Mouse (Mus musculus) heart, embryonic 13.5 days (tissue): ENCODE results near the gene Hoxa4. TPM values are rescaled to one million over a fixed set of nuclear protein-coding genes. Genes with fewer than 3 reads are reported as not detected.

Source experiments
- ATAC-seq: fragments of 200-750 bp; cut with Nextera tagmentation; 2 replicates; pipeline ENCODE4 v1.8.0; 2017; ENCODE audit warnings: moderate TSS enrichment; ENCODE audit not compliant: insufficient number of reproducible peaks, low FRiP score, low TSS enrichment; ENCODE audit errors: extremely low read depth
- H3K27ac ChIP-seq: fragments of 300-500 bp; sonication (generic); replicated peaks from 2 replicates; pipeline ENCODE4 v1.5.1; 2015; ENCODE audit warnings: moderate library complexity, mild to moderate bottlenecking, inconsistent platforms
- H3K27me3 ChIP-seq: fragments of 300-500 bp; sonication (generic); replicated peaks from 2 replicates; pipeline ENCODE4 v1.6.1; 2015; ENCODE audit warnings: mild to moderate bottlenecking, inconsistent platforms
- H3K36me3 ChIP-seq: fragments of 300-500 bp; sonication (generic); 2 replicates; pipeline ENCODE4 v1.6.1; 2015; ENCODE audit warnings: mild to moderate bottlenecking, inconsistent platforms
- H3K4me1 ChIP-seq: fragments of 300-500 bp; sonication (generic); 2 replicates; pipeline ENCODE4 v1.6.1; 2015; ENCODE audit warnings: inconsistent platforms
- H3K4me2 ChIP-seq: fragments of 300-500 bp; sonication (generic); 2 replicates; pipeline ENCODE4 v1.6.1; 2015; ENCODE audit warnings: inconsistent platforms, mild to moderate bottlenecking, moderate library complexity
- H3K4me3 ChIP-seq: fragments of 300-500 bp; sonication (generic); 2 replicates; pipeline ENCODE4 v1.5.1; 2015; ENCODE audit warnings: moderate library complexity, mild to moderate bottlenecking, inconsistent platforms
- H3K9ac ChIP-seq: fragments of 300-500 bp; sonication (generic); 2 replicates; pipeline ENCODE4 v1.6.1; 2015; ENCODE audit warnings: inconsistent platforms, mild to moderate bottlenecking, moderate library complexity
- H3K9me3 ChIP-seq: fragments of 300-500 bp; sonication (generic); 2 replicates; pipeline ENCODE4 v1.6.1; 2016; ENCODE audit warnings: inconsistent platforms
- WGBS: fragments of 180-500 bp; shearing (Covaris S2); methylation state at CpG from one replicate; pipeline ENCODE4 v1.1.7; 2015; ENCODE audit warnings: mixed read lengths; 5-methylcytosine and 5-hydroxymethylcytosine counted together
- polyA plus RNA-seq: library from polyadenylated mRNA; unstranded; fragments of >200 nt; fragmentation: Nextera tagmentation; extraction: Ambion mirVana; gene quantifications from 2 replicates; pipeline ENCODE4 v1.2.1, GENCODE M21; 2015

Gene Hoxa4
- polyA plus RNA-seq, 1 experiment from 2014 or later, result 0.74 TPM

DNA sequence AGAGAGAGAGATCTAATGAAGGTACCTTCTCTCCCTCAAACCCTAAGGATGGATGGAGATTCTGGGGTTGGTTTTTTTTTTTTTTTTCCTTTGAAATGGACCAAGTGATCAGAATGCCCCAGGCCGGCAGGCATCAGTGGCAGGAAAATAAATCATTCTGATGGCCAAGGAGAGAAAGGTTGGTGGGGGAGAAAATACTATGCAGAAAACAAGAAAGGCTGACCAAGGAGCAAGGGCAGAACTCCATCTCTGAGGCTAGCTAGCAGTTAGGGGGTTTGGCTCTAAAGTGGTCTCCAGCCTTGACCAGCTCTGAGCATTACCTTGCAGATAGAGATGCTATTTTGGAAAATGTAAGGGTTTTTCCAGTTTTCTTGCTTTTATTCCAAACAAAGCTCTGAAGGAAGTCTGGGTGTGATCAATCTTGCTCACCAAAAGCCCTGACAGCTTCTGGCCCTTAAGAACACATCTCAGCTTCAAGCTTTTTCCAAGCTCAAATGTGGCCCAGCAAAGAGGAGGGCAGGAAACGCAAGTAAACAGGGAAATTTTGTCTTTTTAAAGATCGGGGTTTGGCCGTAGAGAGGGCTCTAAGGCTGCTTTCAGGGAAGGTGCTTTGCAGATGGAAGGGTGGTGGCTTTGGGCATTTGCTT is 25.0 kb downstream of the Hoxa4 start:
- Histone ChIP-seq H3K36me3 (no peaks in the 10 kb centered on the region), H3K9ac (peak overlapping the region; percentile 59), H3K27me3 (peaks cover 99% of the 10 kb centered on the region), H3K4me3 (peak overlapping the region; percentile 51), H3K27ac (peak overlapping the region; percentile 79), H3K4me2 (peak overlapping the region; percentile 59), H3K4me1 (peaks cover 14% of the 10 kb centered on the region; the same call in 1 of the 2 replicates), H3K9me3 (no peaks in the 10 kb centered on the region)
- WGBS, result 12% methylated on average over 4 of the region's 4 CpGs
- ATAC-seq, result no peak

DNA sequence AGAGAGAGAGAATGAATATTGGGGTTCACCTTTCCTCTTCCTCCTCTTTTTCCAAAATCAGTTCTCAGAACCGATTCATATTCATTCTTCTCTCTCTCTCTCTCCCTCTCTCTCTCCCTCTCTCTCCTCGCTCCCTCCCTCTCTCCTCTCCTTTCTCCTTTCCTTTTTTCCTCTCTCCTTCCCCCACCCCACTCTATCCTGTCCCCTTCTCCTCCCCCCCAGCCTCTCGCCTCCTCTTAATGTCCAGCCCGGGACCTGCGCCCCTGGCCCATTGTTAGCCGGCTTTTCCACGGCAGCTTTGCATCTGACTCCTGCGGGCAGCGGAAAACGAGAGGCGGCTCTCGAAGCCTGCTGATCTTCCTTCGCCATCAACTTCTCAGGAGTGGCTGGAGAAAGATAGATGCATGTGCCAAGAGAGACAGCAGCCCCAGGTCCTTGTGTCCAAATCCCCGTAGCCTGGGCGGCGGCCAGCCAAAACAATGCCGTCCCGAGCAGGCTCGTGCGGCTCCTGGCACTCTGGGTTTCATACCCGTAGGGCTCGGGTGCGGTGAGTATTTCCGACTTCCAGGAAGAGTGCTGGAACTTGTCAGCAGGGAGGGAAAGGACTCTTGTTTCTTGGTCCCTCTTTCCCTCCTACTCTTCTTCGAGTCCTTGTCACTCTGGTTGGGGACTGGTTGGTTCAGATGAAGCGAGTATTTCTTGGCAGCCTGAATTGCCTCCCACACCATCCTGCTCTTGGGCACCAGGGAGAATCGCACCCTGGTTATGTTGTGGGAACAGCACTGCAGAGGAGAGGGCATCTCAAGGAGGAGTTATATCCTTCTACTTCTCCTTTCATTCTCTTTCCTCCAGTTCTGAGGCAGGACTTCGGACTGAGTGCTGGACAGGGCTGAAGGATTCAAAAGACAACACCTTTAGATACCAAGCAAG is 25.8 kb downstream of the Hoxa4 start:
- Histone ChIP-seq H3K27ac (peak overlapping the region; percentile 79), H3K9ac (peak overlapping the region; percentile 59), H3K27me3 (peaks cover 98% of the 10 kb centered on the region), H3K4me2 (peak overlapping the region; percentile 59), H3K4me3 (peak overlapping the region; percentile 51), H3K9me3 (no peaks in the 10 kb centered on the region), H3K36me3 (no peaks in the 10 kb centered on the region), H3K4me1 (peaks cover 10% of the 10 kb centered on the region)
- ATAC-seq, result no peak
- WGBS, result 2% methylated on average over 28 of the region's 28 CpGs

DNA sequence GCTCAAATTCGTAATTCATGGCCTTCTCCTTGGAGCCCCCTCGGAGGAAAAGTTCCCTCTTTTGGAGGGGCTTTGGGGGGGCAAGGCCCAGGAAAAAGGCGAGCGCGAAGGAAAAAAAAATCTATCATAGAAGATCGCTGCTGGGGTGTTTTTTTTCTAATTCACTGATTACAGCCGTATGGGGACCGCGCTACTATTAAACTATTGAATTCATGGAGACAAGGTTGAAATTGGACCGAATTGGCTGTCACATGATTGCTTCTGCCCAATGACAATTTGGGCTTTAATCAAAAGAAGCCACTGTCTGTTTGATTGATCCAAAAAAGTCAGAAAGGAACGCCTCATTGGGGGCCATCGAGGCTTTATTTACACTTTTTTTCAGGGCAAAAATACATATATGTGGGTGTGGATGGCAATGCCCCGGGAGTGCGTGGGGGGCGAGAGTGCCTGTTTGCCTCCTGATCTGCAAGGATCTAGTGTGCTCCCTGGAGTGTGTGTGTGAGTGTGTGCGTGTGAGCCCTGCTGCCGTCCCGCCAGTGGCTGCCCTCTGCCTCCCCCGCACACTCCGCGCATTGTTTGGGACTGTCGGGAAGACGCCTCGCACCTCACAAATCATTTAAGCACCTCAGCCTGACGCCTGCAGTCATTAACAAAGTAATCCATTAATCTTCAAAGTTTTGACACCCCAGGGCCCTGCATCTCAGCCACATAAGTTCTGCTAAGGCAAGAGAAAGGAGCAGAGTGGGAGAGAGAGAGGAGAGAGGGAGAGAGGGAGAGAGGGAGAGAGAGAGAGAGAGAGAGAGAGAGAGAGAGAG is 26.7 kb downstream of the Hoxa4 start, which contains the start of gene Hoxa2:
Gene Hoxa2, minus strand, starts transcription at position 206 of the 815 bp plus-strand sequence.
- no peak for ATAC-seq
- Histone ChIP-seq H3K27ac (peak within 1 kb of the TSS; percentile 79), H3K9me3 (no peaks in the 10 kb centered on the region), H3K27me3 (peaks cover 98% of the 10 kb centered on the region), H3K4me2 (peak within 1 kb of the TSS; percentile 59), H3K9ac (peak within 1 kb of the TSS; percentile 72), H3K4me1 (peaks cover 11% of the 10 kb centered on the region), H3K4me3 (peak within 1 kb of the TSS; percentile 51), H3K36me3 (no peaks in the 10 kb centered on the region)
- WGBS, result under 1% methylated on average over 25 of the region's 25 CpGs

DNA sequence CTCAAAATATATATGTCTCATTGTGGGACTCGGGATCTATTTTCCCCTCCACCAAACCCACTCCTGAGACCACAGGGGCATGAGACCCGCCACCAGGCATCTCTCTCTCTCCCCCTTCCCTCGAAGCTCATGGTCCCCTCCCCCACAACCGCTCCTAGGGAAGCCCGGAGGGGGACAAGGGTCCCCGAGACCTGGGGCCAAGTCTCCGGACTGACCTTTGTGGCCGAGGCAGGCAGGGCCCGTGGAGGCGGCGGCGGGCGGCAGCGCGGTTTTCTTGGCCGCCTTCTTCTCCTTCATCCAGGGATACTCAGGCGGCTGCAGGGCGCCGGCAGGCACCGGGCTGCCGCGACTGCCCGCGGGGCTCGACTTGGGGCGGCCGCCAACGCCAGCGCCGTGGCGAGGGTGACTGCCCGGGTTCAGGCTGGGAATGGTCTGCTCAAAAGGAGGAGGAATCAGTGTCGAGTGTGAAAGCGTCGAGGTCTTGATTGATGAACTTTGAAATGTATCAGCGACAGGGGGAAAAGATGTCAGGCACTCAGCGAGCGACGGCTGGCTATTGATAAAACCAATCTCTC is 27.4 kb downstream of the Hoxa4 start:
- 4% methylated on average over 39 of the region's 39 CpGs for WGBS
- ATAC-seq, result no peak
- H3K27me3 ChIP-seq, result peaks cover 98% of the 10 kb centered on the region

DNA sequence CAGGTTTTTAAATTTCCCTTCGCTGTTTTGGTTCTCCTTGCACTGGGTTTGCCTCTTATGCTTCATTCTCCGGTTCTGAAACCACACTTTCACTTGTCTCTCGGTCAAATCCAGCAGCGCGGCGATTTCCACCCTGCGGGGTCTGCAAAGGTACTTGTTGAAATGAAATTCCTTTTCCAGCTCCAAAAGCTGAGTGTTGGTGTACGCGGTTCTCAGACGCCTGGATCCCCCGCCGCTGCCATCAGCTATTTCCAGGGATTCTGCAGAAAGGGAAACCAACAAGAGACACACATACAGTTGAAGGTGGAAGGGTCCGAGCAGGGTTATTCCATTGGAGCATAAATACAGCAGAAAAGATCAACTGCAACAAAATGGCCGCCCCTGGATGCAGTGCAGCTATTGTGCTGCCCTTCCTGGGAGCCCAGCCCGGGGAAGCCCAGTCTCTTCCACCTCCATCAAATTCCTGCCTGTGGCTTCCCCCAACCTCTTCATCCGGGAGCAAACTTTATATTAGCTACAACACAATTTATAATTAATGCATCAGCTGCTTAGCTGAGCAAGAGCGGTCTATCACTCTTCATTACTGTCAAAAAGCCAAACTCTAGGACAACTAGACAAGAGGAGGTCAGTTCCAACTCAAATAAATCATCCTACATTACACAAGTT is 28.1 kb downstream of the Hoxa4 start:
- peak overlapping the region; percentile 51 for H3K4me3 ChIP-seq

More for the DNA sequence above, 27.4 kb downstream of the Hoxa4 start:
- H3K4me1 ChIP-seq, result peaks cover 15% of the 10 kb centered on the region
- peak overlapping the region; percentile 79 for H3K27ac ChIP-seq
- peak overlapping the region; percentile 72 for H3K9ac ChIP-seq
- no peaks in the 10 kb centered on the region for H3K36me3 ChIP-seq
- peak overlapping the region; percentile 59 for H3K4me2 ChIP-seq
- no peaks in the 10 kb centered on the region for H3K9me3 ChIP-seq
- H3K4me3 ChIP-seq, result peak overlapping the region; percentile 51

DNA sequence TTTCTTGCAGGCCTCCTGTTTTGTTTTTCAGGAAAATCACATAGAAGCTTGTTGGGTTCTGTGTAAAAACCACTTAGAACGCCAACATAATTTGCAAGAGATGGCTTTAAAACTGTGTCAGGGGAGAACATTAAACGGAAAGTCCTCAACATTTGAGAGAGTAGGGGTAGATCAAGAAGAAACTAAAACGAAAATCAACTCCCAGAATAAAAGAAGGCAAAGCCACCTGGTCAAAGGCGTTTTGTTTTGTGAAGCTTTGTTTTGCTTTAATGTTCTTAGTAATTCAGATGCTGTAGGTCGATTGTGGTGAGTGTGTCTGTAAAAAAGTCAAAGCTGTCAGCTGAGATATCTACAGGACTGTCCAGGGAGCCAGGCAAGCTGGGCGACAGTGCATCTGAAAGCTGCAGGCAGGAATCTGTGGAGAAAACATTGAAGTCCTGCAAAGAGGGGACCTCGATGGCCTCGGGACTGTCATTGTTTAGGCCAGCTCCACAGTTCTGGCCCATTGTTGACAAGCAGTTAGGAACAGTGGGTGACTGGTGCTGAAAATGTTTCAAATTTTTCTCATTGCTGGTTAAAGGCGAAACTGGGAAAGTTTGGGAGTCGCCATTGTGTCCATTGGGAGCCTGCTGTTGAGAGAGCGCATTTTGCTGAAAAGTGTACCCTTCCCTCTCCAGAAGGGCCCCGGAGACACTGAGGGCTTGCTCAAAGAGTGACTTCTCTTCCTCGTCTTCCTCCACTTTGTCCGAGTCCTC is 28.8 kb downstream of the Hoxa4 start:
- H3K27me3 ChIP-seq, result peaks cover 99% of the 10 kb centered on the region
- H3K4me2 ChIP-seq, result peak overlapping the region; percentile 59
- ATAC-seq, result no peak
- H3K4me3 ChIP-seq, result peak overlapping the region; percentile 51
- H3K27ac ChIP-seq, result peak overlapping the region; percentile 79
- no peaks in the 10 kb centered on the region for H3K9me3 ChIP-seq
- H3K4me1 ChIP-seq, result peaks cover 24% of the 10 kb centered on the region
- H3K36me3 ChIP-seq, result no peaks in the 10 kb centered on the region
- H3K9ac ChIP-seq, result peak overlapping the region; percentile 72
- WGBS, result 12% methylated on average over 14 of the region's 14 CpGs

More for the DNA sequence above, 28.1 kb downstream of the Hoxa4 start:
- H3K9ac ChIP-seq, result peak overlapping the region; percentile 72
- peak overlapping the region; percentile 79 for H3K27ac ChIP-seq
- no peaks in the 10 kb centered on the region for H3K36me3 ChIP-seq
- ATAC-seq, result no peak
- peaks cover 19% of the 10 kb centered on the region for H3K4me1 ChIP-seq
- no peaks in the 10 kb centered on the region for H3K9me3 ChIP-seq
- WGBS, result 7% methylated on average over 17 of the region's 17 CpGs
- peaks cover 99% of the 10 kb centered on the region for H3K27me3 ChIP-seq
- peak overlapping the region; percentile 59 for H3K4me2 ChIP-seq

DNA sequence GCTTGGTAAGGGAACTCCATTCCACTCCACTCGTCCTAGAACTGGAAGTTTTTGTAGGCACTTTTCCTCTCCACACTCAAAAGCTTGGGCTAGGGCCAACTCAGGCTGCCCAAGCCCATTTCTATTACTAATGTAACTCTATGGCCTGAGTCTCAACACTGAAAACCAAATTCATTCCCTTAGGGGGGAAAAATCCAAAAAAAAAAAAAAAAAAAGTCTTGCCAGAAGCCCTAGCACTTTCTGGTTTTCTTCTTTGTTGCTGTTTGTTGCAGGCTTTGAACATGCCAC is 29.5 kb downstream of the Hoxa4 start:
- H3K27ac ChIP-seq, result no peak overlapping the region

DNA sequence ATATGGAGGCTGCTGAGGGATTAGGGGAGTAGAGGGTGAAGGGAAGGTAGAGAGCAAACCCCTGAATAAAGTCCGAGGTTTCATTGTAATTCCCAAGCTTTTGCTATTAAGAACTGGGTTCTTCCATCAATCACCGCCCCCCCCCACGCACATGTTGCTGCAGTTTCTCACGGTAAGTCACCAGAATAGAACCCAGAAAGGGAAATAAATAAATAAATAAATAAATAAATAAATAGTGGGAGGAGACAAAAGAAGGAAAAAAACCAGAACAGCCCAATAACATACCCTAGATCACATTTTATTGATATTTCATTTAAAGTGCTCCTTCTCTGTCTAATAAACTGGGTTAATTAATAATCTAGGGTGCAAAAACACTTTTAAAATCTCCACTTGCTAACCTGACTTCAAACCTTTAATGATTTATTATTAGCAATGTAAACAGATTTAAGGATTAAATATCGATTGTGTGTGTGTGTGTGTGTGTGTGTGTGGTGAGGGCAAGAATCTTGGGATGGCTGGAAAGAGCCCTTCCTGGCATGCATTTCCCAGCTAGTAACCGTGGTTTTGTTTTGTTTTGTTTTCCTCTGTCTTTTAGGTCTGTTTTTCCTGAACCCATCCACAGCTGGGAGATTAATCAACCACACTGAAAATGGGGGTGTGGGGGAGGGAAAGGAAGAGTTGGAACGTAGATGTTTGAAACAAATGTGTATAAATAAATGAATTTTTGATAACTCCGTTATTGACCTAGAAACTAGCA is 30.0 kb downstream of the Hoxa4 start:
- Histone ChIP-seq H3K36me3 (no peaks in the 10 kb centered on the region), H3K4me3 (peak overlapping the region; percentile 73), H3K9me3 (no peaks in the 10 kb centered on the region), H3K27me3 (peaks cover 99% of the 10 kb centered on the region), H3K4me2 (peak overlapping the region; percentile 98), H3K27ac (peak overlapping the region; percentile 84; the same call in 1 of the 2 replicates), H3K4me1 (peaks cover 30% of the 10 kb centered on the region), H3K9ac (no peak overlapping the region; the same call in 1 of the 2 replicates)
- ATAC-seq, result no peak
- 24% methylated on average over 8 of the region's 8 CpGs for WGBS

More for the DNA sequence above, 29.5 kb downstream of the Hoxa4 start:
- WGBS, result 36% methylated on average over 1 of the region's 1 CpGs
- H3K4me3 ChIP-seq, result no peak overlapping the region; the same call in 1 of the 2 replicates
- H3K27me3 ChIP-seq, result peaks cover 99% of the 10 kb centered on the region
- H3K36me3 ChIP-seq, result no peaks in the 10 kb centered on the region
- H3K4me1 ChIP-seq, result peaks cover 26% of the 10 kb centered on the region
- no peak for ATAC-seq
- peak overlapping the region; percentile 59 for H3K4me2 ChIP-seq
- no peak overlapping the region; the same call in 1 of the 2 replicates for H3K9ac ChIP-seq
- H3K9me3 ChIP-seq, result no peaks in the 10 kb centered on the region

DNA sequence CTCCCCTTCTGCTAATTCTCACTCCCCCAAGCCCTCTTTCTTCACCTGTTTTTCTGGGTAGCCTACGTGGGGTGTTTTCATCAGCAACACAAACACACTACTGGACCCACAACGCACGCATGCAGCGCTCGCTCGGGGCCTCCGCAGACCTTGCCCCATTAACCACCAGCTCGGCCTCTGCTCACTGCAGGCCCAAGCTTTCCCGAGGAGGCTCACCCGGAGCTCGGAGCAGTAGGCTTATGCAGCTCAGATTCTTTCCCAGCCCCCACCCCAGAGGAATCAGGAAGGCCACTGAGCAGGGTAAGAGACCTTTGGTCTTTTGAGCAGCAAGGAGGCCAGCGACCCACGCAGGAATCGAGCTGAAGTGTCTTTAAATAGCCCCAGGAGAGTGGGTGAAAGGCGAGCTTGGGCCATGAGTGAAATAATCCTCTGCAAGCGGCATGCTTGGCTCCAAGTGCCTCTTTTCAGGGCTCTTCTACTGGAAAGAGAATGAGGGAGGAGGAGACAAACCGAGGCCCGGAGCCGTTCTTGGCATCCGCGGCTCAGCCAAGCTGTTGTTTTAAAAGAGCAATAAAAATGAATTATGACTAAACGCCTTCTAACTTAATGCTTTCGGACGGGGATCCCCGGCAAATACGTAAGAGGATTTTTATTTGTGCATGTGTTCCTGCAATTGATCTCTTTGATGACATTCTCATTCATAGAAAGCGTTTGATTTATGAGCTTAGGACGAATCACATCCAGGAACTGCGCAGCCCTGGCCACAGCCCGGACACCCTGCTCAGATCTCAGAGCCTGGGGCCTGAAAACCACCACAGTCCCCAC is 30.8 kb downstream of the Hoxa4 start:
- Histone ChIP-seq H3K4me2 (peak overlapping the region; percentile 98), H3K36me3 (no peaks in the 10 kb centered on the region), H3K27ac (peak overlapping the region; percentile 84), H3K4me3 (peak overlapping the region; percentile 73), H3K9ac (peak overlapping the region; percentile 83), H3K27me3 (peaks cover 99% of the 10 kb centered on the region), H3K9me3 (no peaks in the 10 kb centered on the region), H3K4me1 (peaks cover 31% of the 10 kb centered on the region)
- no peak for ATAC-seq
- 8% methylated on average over 30 of the region's 30 CpGs for WGBS
